Mouse (Mus musculus) heart, embryonic 13.5 days (tissue): ENCODE data around the gene Nek9. TPM values are rescaled to one million over a fixed set of nuclear protein-coding genes. Genes with fewer than 3 reads are reported as not detected.

Experiments
- ATAC-seq: fragments of 200-750 bp; cut with Nextera tagmentation; 2 replicates; pipeline ENCODE4 v1.8.0; 2017; ENCODE audit warnings: moderate TSS enrichment; ENCODE audit not compliant: insufficient number of reproducible peaks, low FRiP score, low TSS enrichment; ENCODE audit errors: extremely low read depth
- H3K27ac ChIP-seq: fragments of 300-500 bp; sonication (generic); replicated peaks from 2 replicates; pipeline ENCODE4 v1.5.1; 2015; ENCODE audit warnings: moderate library complexity, mild to moderate bottlenecking, inconsistent platforms
- H3K27me3 ChIP-seq: fragments of 300-500 bp; sonication (generic); replicated peaks from 2 replicates; pipeline ENCODE4 v1.6.1; 2015; ENCODE audit warnings: mild to moderate bottlenecking, inconsistent platforms
- H3K36me3 ChIP-seq: fragments of 300-500 bp; sonication (generic); 2 replicates; pipeline ENCODE4 v1.6.1; 2015; ENCODE audit warnings: mild to moderate bottlenecking, inconsistent platforms
- H3K4me1 ChIP-seq: fragments of 300-500 bp; sonication (generic); 2 replicates; pipeline ENCODE4 v1.6.1; 2015; ENCODE audit warnings: inconsistent platforms
- H3K4me2 ChIP-seq: fragments of 300-500 bp; sonication (generic); 2 replicates; pipeline ENCODE4 v1.6.1; 2015; ENCODE audit warnings: inconsistent platforms, mild to moderate bottlenecking, moderate library complexity
- H3K4me3 ChIP-seq: fragments of 300-500 bp; sonication (generic); 2 replicates; pipeline ENCODE4 v1.5.1; 2015; ENCODE audit warnings: moderate library complexity, mild to moderate bottlenecking, inconsistent platforms
- H3K9ac ChIP-seq: fragments of 300-500 bp; sonication (generic); 2 replicates; pipeline ENCODE4 v1.6.1; 2015; ENCODE audit warnings: inconsistent platforms, mild to moderate bottlenecking, moderate library complexity
- H3K9me3 ChIP-seq: fragments of 300-500 bp; sonication (generic); 2 replicates; pipeline ENCODE4 v1.6.1; 2016; ENCODE audit warnings: inconsistent platforms
- WGBS: fragments of 180-500 bp; shearing (Covaris S2); methylation state at CpG from one replicate; pipeline ENCODE4 v1.1.7; 2015; ENCODE audit warnings: mixed read lengths; 5-methylcytosine and 5-hydroxymethylcytosine counted together
- polyA plus RNA-seq: library from polyadenylated mRNA; unstranded; fragments of >200 nt; fragmentation: Nextera tagmentation; extraction: Ambion mirVana; gene quantifications from 2 replicates; pipeline ENCODE4 v1.2.1, GENCODE M21; 2015

Gene Nek9
- polyA plus RNA-seq, 1 experiment from 2014 or later: 19.2 TPM

DNA sequence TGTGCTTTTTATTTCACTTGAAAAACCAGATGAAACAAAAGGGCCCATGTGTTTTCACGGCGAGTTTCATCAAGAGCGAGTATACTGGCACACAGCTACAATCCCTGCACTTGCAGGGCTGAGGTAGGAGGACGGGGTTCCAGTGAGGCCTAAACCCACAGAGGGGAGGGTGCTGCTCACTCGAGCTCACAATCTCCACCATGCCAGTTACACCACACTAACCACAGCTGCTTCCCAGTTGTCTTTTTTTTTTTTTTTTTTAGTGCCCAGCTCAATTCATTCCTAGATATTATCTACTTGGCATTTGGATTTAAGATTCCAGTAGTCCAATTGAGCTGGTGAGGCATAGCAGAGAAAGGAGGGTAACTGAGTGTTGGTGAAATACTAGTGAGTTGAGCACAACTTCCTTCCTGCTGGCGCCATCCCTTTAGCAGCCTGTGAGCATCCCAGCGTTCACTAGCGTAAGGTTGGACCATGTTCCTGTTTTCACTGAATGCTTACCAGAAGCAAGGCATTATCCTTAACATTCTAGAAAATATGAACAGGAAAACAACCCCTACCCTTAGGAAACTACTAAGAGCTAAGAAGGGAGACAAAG is 33.0 kb upstream of the Nek9 start:
- no peak overlapping the region for H3K4me3 ChIP-seq
- no peaks in the 10 kb centered on the region for H3K27me3 ChIP-seq
- peak overlapping the region; percentile 52; the same call in 1 of the 2 replicates for H3K9ac ChIP-seq
- no peaks in the 10 kb centered on the region for H3K9me3 ChIP-seq
- WGBS: 76% methylated on average over 8 of the region's 8 CpGs
- no peaks in the 10 kb centered on the region for H3K36me3 ChIP-seq
- H3K27ac ChIP-seq: peak overlapping the region; percentile 45; the same call in 1 of the 2 replicates
- H3K4me2 ChIP-seq: peak overlapping the region; percentile 86
- H3K4me1 ChIP-seq: peaks cover 59% of the 10 kb centered on the region
- no peak for ATAC-seq

DNA sequence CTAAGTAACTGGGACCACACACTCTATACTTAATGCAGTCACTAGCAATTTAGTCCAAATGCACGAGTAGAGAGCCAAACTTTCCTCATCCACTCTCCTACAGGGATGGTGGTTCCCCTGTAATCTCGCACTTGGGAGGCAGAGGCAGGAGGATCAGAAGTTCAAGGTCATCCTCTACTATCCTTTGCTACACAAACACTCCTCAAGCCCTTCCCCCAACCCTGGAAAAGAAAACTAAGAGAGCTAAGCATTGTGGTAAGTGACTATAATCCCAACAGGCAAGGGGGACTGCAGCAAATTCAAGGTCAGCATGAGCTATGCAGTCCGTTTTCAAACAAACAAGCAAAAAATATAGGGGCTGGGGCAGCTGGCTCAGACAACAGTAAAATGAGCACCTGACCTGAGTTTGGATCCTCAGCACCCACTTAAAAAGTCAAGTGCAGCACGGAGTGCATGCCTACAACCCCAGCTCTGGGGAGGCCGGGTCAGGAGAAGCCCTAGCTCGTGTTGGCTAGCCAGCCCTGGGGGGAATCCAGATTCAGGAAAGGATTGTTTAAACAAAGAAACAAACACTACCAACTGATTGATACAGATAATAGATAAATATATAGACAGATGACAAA is 29.4 kb upstream of the Nek9 start:
- H3K27ac ChIP-seq: no peak overlapping the region
- no peak overlapping the region for H3K4me3 ChIP-seq
- H3K4me2 ChIP-seq: no peak overlapping the region; the same call in 1 of the 2 replicates
- H3K9ac ChIP-seq: 0 out of 2 replicates have a peak overlapping the region, but pooled peaks have one; percentile 3
- no peak for ATAC-seq
- H3K27me3 ChIP-seq: no peaks in the 10 kb centered on the region
- WGBS: 58% methylated on average over 6 of the region's 6 CpGs
- peaks cover 2% of the 10 kb centered on the region for H3K36me3 ChIP-seq
- H3K4me1 ChIP-seq: peaks cover 61% of the 10 kb centered on the region
- no peaks in the 10 kb centered on the region for H3K9me3 ChIP-seq

DNA sequence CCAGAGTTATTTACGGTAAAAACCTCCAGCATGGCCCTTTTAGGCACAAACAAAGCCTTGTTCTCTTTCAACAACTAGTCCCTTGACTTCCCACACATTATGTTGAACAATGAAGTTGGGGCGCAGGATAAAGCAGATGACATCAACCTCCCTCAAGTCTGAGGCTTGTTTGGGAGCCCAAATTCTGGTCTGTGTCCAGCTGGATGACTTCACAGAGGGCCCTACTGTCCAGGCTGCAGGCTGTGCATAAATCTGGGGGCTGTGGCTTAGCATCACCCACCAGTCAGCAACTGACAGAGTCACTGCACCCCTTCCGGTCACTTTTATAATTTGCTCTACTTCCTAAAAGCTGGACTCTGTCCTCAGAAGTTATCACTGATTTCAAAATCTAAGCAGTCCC is 27.1 kb upstream of the Nek9 start:
- Histone ChIP-seq H3K4me3 (no peak overlapping the region), H3K9me3 (peaks cover 3% of the 10 kb centered on the region; the same call in 1 of the 2 replicates), H3K27ac (peak overlapping the region; percentile 3; the same call in 1 of the 2 replicates), H3K4me2 (no peak overlapping the region), H3K9ac (no peak overlapping the region), H3K4me1 (peaks cover 48% of the 10 kb centered on the region), H3K36me3 (peaks cover 11% of the 10 kb centered on the region), H3K27me3 (no peaks in the 10 kb centered on the region)
- 68% methylated on average over 3 of the region's 3 CpGs for WGBS
- no peak for ATAC-seq

DNA sequence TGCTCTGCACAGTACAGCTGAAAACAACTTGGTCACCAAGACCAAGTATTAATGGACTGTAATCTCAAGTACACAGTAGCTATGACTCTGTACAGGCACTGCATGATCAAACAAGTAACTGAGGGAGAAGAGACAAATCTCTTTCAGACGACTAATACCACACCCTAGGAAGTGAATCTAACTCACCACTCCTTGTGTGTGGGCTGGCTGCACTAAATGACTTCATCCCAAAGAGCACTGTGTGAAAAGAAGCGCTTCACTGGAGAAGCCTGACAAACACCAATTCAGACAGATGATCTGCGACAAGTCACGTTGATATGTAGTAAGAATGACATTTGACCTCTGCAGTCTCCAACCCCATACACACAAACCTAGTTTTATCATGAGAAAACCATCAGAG is 23.3 kb upstream of the Nek9 start:
- Histone ChIP-seq H3K27me3 (no peaks in the 10 kb centered on the region), H3K27ac (no peak overlapping the region), H3K4me1 (peaks cover 21% of the 10 kb centered on the region), H3K36me3 (peaks cover 14% of the 10 kb centered on the region), H3K4me2 (no peak overlapping the region), H3K9ac (no peak overlapping the region), H3K4me3 (no peak overlapping the region), H3K9me3 (peaks cover 3% of the 10 kb centered on the region; the same call in 1 of the 2 replicates)
- no peak for ATAC-seq
- WGBS: 73% methylated on average over 4 of the region's 4 CpGs

DNA sequence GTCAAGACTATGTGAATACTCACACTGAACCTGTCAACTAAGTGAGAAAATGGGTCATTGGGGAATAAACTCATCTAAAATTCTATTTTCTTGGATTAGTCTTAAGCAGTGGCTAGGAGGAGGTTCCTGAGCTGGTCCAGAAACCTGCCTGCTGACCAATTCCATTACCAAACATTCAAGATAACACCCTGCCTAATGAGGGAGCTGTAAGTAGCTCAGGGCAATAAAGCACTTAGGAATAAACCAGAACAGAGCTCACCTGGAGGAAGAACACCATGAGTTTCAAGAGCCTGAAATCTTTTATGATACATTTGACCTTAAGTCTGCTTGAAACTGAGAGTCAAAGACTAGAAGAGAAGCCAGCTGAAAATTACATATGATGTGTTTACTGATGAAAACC is 22.4 kb upstream of the Nek9 start:
- H3K9me3 ChIP-seq: peaks cover 3% of the 10 kb centered on the region; the same call in 1 of the 2 replicates

DNA sequence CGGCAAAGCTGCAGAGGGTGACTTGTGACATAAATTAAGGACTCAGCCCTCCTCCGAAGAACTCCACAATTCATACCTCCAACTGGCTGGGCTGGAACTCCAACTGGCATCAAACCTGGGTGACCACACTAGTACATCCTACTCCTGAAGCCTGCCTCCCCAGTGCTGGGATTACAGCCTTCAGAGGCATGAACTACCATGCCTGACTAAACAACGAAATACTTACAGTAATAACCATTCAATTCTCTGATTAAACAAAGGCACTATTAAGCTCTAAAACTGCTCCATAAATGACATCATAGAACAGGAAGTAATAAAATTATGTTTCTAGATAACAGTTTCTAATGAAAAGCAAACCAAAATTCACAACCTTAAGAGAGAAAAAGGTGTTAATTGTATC is 22.0 kb upstream of the Nek9 start:
- Histone ChIP-seq H3K9ac (no peak overlapping the region), H3K9me3 (peaks cover 3% of the 10 kb centered on the region; the same call in 1 of the 2 replicates), H3K4me2 (no peak overlapping the region), H3K27me3 (no peaks in the 10 kb centered on the region), H3K4me3 (no peak overlapping the region), H3K4me1 (peaks cover 17% of the 10 kb centered on the region), H3K36me3 (peaks cover 14% of the 10 kb centered on the region), H3K27ac (no peak overlapping the region)
- 84% methylated on average over 3 of the region's 3 CpGs for WGBS
- no peak for ATAC-seq

More for the DNA sequence above, 22.4 kb upstream of the Nek9 start:
- peaks cover 14% of the 10 kb centered on the region for H3K36me3 ChIP-seq
- H3K4me3 ChIP-seq: no peak overlapping the region
- H3K4me1 ChIP-seq: peaks cover 21% of the 10 kb centered on the region
- H3K9ac ChIP-seq: no peak overlapping the region
- H3K27me3 ChIP-seq: no peaks in the 10 kb centered on the region
- no peak overlapping the region for H3K27ac ChIP-seq
- no peak overlapping the region for H3K4me2 ChIP-seq
- no peak for ATAC-seq

DNA sequence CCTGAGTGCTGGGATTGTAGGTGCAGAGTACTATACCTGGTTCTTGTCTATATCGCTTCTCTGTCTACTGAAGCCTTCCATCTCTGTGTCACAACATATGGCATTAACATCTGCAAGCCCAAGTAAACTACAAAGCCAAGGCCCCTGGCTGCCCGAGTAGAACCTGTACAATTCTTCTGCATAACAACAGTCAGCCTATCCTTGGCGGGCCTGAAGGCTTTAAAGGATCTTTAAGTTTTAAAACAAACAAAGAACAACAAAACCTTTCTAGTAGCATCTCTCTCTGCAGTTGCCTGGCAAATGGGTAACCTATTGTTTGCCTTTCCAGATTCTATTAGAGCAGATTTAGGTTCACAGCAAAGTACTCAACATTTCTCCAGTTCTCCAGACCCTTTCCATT is 14.9 kb upstream of the Nek9 start:
- no peaks in the 10 kb centered on the region for H3K9me3 ChIP-seq
- ATAC-seq: no peak
- H3K27ac ChIP-seq: no peak overlapping the region
- peaks cover 45% of the 10 kb centered on the region for H3K36me3 ChIP-seq
- no peak overlapping the region for H3K4me3 ChIP-seq
- no peaks in the 10 kb centered on the region for H3K27me3 ChIP-seq
- H3K4me1 ChIP-seq: peaks cover 25% of the 10 kb centered on the region
- WGBS: 89% methylated on average over 3 of the region's 3 CpGs
- H3K9ac ChIP-seq: no peak overlapping the region
- H3K4me2 ChIP-seq: no peak overlapping the region

DNA sequence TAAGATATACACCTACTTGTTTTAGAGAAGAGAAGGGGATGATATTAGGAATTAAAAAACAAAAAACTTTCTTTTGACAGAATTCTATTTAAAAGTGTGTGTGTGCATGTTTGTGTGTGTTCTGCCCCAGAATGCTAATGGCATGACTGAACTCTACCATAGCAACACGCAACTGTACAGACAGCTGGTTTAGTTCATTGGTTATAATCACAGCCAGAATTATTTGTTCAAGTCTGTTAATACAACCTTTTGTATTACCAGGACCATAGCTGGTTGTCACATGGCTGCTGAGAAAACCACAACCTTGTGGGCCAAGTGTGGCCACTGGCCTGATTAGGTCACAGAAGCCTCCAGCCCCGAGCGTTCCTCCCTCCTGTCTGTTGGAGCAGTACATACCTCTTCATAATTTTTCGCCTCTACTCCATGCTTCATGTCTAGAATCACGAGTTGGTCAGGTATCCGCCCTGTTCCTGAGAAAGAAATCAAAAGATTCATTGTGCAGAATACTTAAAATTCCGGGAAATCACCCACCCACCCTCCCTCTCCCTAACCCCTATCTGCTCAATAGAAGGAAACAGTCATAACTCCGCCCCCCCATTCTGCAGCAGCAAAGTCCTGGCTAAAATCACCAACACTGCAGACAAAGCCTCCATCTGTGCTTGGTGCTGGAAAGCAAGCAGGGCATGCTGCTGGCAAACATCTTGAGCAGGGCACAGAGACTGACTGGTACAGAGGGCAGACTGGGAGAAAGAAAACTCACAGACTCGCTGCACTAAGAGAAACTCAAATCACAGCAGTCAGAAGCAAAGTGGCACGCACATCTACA is 11.5 kb upstream of the Nek9 start:
- H3K4me3 ChIP-seq: no peak overlapping the region
- peak; percentile 42; the same call in 1 of the 2 replicates for ATAC-seq
- no peaks in the 10 kb centered on the region for H3K27me3 ChIP-seq
- peak overlapping the region; percentile 49 for H3K27ac ChIP-seq
- 54% methylated on average over 10 of the region's 10 CpGs for WGBS
- H3K9ac ChIP-seq: peak overlapping the region; percentile 8; the same call in 1 of the 2 replicates
- H3K9me3 ChIP-seq: no peaks in the 10 kb centered on the region
- H3K36me3 ChIP-seq: peaks cover 64% of the 10 kb centered on the region
- peak overlapping the region; percentile 19 for H3K4me2 ChIP-seq
- H3K4me1 ChIP-seq: peaks cover 40% of the 10 kb centered on the region

DNA sequence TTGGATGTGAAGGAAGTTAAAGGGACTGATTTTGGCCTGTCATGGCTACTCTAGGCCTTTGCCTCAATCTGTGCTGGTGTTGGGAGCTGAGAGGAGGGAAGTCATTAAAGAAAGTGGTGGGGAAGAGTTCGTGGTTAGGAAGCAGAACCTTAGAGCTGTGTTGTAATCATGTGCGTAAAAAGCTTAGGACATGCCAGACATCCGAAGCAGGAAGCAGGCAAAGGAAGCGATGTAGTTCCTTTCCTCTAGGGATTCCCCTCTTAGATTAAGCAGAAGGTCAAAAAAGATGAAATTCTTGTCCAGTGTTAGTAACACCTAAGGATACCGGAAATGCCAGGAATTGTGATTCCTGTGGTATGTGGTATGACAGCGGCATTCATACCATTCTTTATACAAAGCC is 9.2 kb upstream of the Nek9 start:
- ATAC-seq: no peak
- Histone ChIP-seq H3K9me3 (no peaks in the 10 kb centered on the region), H3K36me3 (peaks cover 66% of the 10 kb centered on the region), H3K4me1 (peaks cover 40% of the 10 kb centered on the region), H3K4me3 (no peak overlapping the region), H3K4me2 (no peak overlapping the region), H3K27me3 (no peaks in the 10 kb centered on the region), H3K27ac (peak overlapping the region; percentile 53), H3K9ac (no peak overlapping the region)
- 62% methylated on average over 6 of the region's 6 CpGs for WGBS

DNA sequence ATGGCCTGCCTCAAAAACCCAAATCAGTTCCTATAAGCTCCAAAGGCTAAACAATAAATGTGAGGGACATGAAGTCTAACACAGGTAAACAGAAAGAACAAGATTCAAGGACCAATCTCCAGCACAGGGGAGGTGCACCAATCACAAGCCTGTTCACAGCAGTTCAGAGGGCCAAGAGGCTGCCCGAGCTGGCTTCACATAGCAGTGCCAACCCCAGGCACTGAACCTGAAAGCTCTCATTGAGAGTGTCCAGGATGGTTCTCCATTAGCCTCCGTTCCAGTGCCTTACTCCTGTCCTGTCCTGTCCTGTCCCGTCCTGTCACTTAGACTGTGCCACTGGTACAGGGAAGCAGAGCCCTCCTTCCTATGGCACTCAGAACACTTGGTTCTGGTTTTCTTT is 8.0 kb upstream of the Nek9 start:
- Histone ChIP-seq H3K4me1 (peaks cover 36% of the 10 kb centered on the region), H3K9ac (no peak overlapping the region), H3K27me3 (no peaks in the 10 kb centered on the region), H3K9me3 (no peaks in the 10 kb centered on the region), H3K4me3 (no peak overlapping the region), H3K27ac (0 out of 2 replicates have a peak overlapping the region, but pooled peaks have one; percentile 36), H3K4me2 (no peak overlapping the region), H3K36me3 (peaks cover 60% of the 10 kb centered on the region)
- 79% methylated on average over 3 of the region's 3 CpGs for WGBS
- ATAC-seq: no peak

DNA sequence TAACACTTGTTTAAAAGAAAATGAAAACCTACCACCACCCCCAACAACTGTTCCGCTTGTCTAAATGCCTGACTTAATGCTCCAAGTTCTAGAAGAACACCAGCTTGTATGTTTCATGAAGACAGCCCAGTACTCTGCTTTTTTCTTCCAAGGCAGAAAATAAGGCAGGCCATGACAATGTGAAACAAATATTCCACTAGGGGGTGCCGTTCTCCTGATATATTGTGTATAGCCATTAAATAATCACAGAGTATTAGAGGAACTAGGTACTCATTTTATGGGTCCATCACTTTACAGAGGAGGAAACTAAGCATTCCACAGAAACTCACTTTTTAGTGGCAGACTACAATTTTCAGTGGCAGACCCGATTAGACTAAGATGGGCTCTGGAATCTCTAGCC is 7.2 kb upstream of the Nek9 start:
- Histone ChIP-seq H3K9me3 (no peaks in the 10 kb centered on the region), H3K4me1 (peaks cover 31% of the 10 kb centered on the region), H3K27me3 (no peaks in the 10 kb centered on the region), H3K36me3 (peaks cover 62% of the 10 kb centered on the region), H3K27ac (no peak overlapping the region), H3K4me2 (no peak overlapping the region), H3K9ac (no peak overlapping the region), H3K4me3 (no peak overlapping the region)
- ATAC-seq: no peak
- 54% methylated on average over 3 of the region's 3 CpGs for WGBS
